Mouse (Mus musculus): ENCODE data around the gene Serp1.
A peak's percentile ranks its signal among the peaks of the same experiment; 100 is the strongest.

Gene Serp1

GRCm38 (mm10) chr3:58525652-58526407 is at the start of gene Serp1, which contains the start of gene Eif2a:
TSS of gene Serp1 (minus strand) at chr3:58525892.
TSS of gene Eif2a (plus strand) at chr3:58525821.
- DNase-seq, result peak; percentile 98 to 99

- no peak for DNase-seq
Observed at GRCm38 (mm10) chr3:58570821-58571220, 45.1 kb upstream of the Serp1 start.

- DNase-seq, result no peak
Observed at GRCm38 (mm10) chr3:58561437-58561836, 35.7 kb upstream of the Serp1 start.

DNA sequence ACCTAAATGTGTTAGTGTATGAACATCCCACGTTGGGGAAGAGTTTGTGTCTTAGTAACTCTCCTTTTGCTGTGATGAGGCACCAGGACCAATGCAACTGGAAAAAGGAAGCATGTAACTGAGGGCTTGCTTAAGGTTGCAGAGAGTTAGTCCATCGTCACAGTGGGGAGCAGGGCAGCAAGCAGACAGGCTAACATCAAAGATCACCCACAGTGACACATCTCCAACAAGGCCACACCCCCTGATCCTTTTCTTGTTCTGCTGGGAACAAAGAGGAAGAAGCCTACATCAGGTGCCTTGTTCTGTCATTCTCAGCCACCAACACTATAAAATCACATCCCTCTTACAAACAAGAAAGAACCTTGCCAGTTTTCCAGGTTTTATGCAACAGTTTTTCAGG is 34.2 kb upstream of the Serp1 start:
- no peak for DNase-seq

- DNase-seq, result no peak
Observed at GRCm38 (mm10) chr3:58556649-58557048, 31.0 kb upstream of the Serp1 start.

DNA sequence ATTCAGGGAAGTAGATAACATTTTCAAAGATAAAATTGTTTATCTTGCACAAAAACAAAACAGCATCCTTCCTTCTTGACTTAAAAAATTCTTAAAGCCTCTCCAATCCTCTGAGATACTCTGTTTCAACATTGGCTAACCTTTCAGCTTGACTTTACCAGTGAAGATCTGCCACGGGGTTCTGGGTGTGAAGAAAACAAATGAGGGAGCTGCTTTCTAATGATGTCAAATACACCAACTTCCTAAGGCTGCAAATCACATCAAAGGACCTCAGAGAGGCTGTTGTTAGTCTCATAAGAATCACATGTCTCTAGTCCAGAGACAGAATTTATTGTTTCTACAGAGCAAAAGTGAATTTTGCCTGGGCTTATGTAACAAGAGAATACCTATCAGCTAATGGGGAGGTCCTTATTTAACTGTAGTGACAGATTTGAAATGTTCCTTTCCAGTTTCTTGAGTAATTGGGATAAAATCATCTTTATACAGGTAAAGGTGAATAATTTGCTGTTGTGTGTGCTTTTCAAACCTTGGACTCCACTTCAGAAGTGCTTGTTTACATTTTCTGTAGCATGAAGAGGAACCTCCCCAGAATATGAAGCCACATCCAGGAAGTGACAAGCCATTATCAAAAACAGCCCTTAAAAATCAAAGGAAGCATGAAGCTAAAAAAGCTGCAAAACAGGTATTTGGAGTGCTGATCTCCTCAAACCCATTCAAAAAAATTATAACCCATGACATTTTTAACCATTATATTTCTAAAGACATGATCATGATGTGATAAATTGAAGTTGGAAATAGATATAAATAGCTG is 26.5 kb upstream of the Serp1 start:
- DNase-seq, result no peak

GRCm38 (mm10) chr3:58536573-58536972 is 10.9 kb upstream of the Serp1 start:
- no peak for DNase-seq

DNA sequence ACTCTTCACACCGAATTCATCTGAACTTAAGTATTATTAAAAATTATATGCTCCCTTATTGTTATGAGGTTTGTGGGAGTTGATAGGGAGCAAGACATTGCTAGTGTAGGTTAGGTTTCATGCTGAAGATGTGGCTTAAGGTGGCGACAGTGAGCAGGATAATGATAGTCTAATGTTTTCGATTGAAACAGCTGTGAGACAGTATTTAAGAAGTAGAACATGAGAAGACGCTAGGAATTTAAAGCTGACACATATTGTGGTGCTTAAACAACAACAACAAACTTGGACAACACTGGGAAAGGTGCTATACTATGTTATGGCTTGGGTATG is 681 bp upstream of the Serp1 start:
- DNase-seq, result no peak

GRCm38 (mm10) chr3:58525166-58525565 is 526 bp downstream of the Serp1 start:
- DNase-seq, result no peak

DNA sequence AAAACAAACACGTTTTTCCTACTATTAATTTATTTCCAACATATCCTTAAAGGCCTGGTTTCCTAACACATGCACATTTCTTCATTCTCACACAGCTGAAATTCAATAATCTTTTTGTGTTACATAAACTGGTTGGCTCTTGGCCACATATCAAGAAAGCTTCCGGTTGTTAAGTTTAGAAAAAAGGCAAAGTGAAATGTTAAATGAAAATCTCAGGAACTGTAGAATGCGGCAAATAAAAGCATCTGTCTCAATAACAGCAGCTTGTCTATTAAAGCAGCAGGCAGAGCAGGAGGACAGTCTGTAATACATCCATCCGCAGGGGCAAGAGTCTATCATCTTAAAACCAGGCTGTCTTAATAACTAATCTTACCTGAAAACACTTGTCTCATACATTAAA is 1.4 kb downstream of the Serp1 start:
- DNase-seq, result no peak

- DNase-seq, result no peak
Observed at GRCm38 (mm10) chr3:58523386-58523785, 2.3 kb downstream of the Serp1 start.

- DNase-seq, result no peak
Observed at GRCm38 (mm10) chr3:58521361-58521760, 4.3 kb downstream of the Serp1 start.

DNA sequence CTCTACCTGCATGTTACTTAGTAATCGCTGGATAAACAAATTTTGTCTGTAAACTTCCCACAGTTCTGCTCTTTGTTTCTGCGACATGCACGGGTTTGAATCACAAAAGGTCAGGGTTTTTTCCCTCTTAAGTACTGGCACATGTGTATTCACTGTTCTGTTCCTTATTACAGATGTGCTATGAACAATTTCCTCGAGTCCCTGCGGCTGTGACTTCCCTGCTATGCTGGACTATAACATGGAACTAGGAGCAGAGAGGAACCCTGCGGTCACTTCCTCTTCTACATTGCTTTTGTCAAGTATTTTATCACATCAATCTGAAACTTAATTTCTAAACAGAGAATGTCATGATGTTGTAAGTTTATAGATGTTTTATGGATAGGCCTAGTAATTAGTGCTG is 5.4 kb downstream of the Serp1 start:
- DNase-seq, result no peak

DNA sequence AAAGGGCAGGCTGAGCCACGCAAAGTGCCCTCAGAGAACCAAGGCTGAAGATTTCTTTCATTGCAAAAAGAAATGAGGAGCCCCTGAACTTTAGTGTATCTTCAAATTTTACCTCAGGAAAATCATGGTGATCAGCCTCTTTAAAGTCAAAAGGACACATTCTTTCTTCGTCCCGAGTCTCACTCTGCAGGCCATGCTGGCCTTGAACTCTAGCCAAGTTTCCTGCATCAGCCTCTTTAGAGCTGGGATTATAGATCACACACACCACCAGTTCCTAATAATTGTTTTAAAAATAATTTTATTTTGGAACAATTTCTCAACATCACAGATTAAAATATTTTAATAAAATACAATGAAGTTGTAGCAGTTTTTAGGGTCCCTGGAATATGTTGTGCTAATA is 6.2 kb downstream of the Serp1 start:
- DNase-seq, result no peak

GRCm38 (mm10) chr3:58518962-58519361 is 6.7 kb downstream of the Serp1 start:
- DNase-seq, result no peak

DNA sequence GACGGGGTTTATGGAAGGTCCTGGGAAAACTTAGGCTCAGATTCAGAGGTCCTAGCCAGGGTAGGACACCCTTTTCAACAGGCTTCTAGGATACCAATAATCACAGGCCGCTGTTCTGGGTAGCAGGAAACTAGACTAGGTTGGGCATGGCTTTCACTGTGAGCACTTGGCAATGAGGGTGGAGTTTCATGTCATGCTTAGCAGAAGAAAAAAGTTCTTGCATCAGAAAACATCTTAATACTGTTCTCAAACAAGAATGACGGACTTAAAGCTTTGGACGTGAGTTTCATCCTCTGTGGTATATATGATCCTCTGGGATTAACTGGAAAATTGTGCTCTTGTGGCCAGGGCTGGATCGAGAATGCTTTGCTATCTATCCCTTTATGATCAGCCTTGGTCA is 7.9 kb downstream of the Serp1 start:
- DNase-seq, result no peak

DNA sequence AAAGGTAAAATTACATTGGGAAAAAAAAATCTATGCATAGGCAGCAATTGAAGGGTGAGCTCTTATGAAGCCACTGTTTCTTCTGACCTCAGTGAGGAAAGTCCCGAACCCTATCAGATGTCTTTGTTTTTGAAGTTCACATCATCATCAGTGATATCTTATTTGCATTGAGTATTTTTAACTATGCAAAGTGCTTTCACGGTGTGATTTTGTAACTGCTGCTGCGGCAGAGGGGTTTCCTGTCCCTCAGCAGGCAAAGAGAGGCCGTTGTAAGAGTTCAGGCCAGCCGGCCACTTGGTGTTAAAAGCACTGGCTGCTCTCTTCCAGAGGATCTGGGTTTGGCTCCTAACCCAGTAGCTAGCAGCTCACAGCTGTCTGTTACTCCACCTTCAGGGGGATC is 8.4 kb downstream of the Serp1 start:
- DNase-seq, result no peak

DNA sequence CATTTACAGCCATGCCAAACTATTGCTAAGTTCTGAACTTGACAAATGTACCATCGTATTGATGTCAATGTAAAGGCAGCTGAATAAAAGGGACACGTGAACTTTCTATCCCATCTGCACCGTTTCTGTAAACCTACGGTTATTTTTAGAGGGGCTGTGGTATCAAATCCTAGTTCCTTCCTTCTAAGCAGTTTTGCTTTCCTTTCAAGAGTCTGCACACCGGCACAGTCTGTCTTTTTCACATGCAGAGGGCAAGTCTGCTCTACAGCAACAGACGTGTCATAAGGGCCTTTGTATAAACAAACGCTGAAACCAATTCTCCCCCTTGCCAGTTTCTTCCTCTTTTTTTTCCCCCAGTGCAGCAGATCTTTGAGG is 9.1 kb downstream of the Serp1 start:
- no peak for DNase-seq

GRCm38 (mm10) chr3:58515947-58516601 is 9.6 kb downstream of the Serp1 start:
- no peak for DNase-seq

DNA sequence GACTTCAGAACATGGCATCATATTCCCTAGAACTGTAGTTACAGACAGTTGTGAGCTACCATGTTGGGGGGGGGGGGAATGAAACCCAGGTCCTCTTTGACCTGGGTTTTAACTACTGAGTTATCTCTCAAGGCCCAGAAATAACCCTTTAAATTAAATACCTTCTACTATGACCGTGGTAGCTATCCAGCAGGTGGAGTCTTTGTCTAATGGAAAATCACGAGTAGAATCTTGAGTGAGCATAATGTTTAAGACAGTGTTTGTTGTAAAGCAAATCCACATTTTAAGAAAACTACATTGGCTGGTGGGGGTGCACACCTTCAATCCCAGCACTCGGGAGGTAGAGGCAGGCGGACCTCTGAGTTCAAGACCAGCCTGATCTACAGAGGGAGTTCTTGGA is 12.2 kb downstream of the Serp1 start:
- DNase-seq, result no peak

- no peak for DNase-seq
Observed at GRCm38 (mm10) chr3:58512740-58513139, 13.0 kb downstream of the Serp1 start.

DNA sequence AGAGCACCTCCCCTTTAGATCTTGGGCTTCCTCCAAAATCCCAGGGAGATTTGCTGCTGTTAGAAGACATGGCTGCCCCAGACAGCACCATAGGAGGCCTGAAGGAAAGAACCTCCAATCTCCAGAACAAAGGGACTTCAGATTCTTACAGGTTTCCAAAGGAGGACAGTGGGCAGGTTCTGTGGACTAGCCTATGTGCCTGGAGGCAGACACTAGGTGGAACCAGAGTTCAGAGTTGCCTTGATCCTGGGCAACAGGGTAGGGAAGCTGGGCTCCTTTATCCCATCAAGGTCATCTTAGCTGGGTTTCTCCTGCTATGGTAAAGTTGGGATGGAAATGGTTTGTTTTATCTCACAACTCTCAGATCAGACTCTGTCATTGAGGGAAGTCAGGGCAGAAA is 14.1 kb downstream of the Serp1 start:
- DNase-seq, result peak in 1 of 2 experiments; percentile 17

GRCm38 (mm10) chr3:58508020-58508750 is 17.5 kb downstream of the Serp1 start:
- DNase-seq, result no peak

Measured in kidney, postnatal 25 days (tissue).